Mouse (Mus musculus) hindbrain, embryonic 14.5 days (tissue): ENCODE results near the gene Ccdc85c. TPM values are rescaled to one million over a fixed set of nuclear protein-coding genes. Genes with fewer than 3 reads are reported as not detected.

Experiments
- ATAC-seq: fragments of 200-750 bp; cut with Nextera tagmentation; 2 replicates; pipeline ENCODE4 v1.8.0; 2017; ENCODE audit warnings: moderate number of reproducible peaks, mild to moderate bottlenecking, moderate TSS enrichment, moderate library complexity; ENCODE audit not compliant: low FRiP score
- DNase-seq: peaks from one replicate; pipeline ENCODE4 v3.0.0-alpha.2; 2015; ENCODE audit warnings: low spot score
- H3K27ac ChIP-seq: fragments of 300-500 bp; sonication (generic); 2 replicates; pipeline ENCODE4 v1.5.1; 2014; ENCODE audit warnings: mild to moderate bottlenecking, moderate library complexity
- H3K27me3 ChIP-seq: fragments of 300-500 bp; sonication (generic); 2 replicates; pipeline ENCODE4 v1.6.1; 2014; ENCODE audit warnings: mild to moderate bottlenecking, low read length, mixed read lengths; ENCODE audit not compliant: control insufficient read depth, insufficient read depth
- H3K36me3 ChIP-seq: fragments of 300-500 bp; sonication (generic); replicated peaks from 2 replicates; pipeline ENCODE4 v1.6.1; 2014; ENCODE audit not compliant: control insufficient read depth, insufficient read depth
- H3K4me1 ChIP-seq: fragments of 300-500 bp; sonication (generic); replicated peaks from 2 replicates; pipeline ENCODE4 v1.6.1; 2014; ENCODE audit warnings: antibody characterized with exemption, low read length, mixed read lengths; ENCODE audit not compliant: control insufficient read depth, insufficient read depth
- H3K4me2 ChIP-seq: fragments of 300-500 bp; sonication (generic); replicated peaks from 2 replicates; pipeline ENCODE4 v1.6.1; 2014; ENCODE audit warnings: mild to moderate bottlenecking, moderate library complexity
- H3K4me3 ChIP-seq: fragments of 300-500 bp; sonication (generic); replicated peaks from 2 replicates; pipeline ENCODE4 v1.5.1; 2014; ENCODE audit warnings: mild to moderate bottlenecking, low read length
- H3K9ac ChIP-seq: fragments of 300-500 bp; sonication (generic); 2 replicates; pipeline ENCODE4 v1.6.1; 2014
- H3K9me3 ChIP-seq: fragments of 300-500 bp; sonication (generic); 2 replicates; pipeline ENCODE4 v1.6.1; 2016; ENCODE audit warnings: low read length; ENCODE audit not compliant: control insufficient read depth
- WGBS: fragments of 180-500 bp; shearing (Covaris S2); extraction: QIAGEN DNeasy Blood & Tissue Kit; methylation state at CpG from one replicate; pipeline ENCODE4 v1.1.7; 2014; 5-methylcytosine and 5-hydroxymethylcytosine counted together
- polyA plus RNA-seq: library from polyadenylated mRNA; unstranded; fragments of >200 nt; fragmentation: Nextera tagmentation; extraction: Ambion mirVana; gene quantifications from 2 replicates; pipeline ENCODE4 v1.2.1, GENCODE M21; 2014

Ccdc85c gene
- polyA plus RNA-seq, 1 experiment from 2014 or later: 16.5 TPM

GRCm38 (mm10) chr12:108249522-108249921 is 25.7 kb downstream of the Ccdc85c start:
- Histone ChIP-seq H3K4me1 (peaks cover 55% of the 10 kb centered on the region), H3K9ac (no peak overlapping the region), H3K4me2 (no peak overlapping the region), H3K4me3 (no peak overlapping the region), H3K27me3 (no peaks in the 10 kb centered on the region), H3K9me3 (no peaks in the 10 kb centered on the region), H3K36me3 (no peaks in the 10 kb centered on the region), H3K27ac (no peak overlapping the region)
- DNase-seq: peak; percentile 62
- no peak for ATAC-seq
- WGBS: 55% methylated on average over 10 of the region's 10 CpGs

GRCm38 (mm10) chr12:108249019-108249418 is 26.2 kb downstream of the Ccdc85c start:
- no peak overlapping the region; the same call in 1 of the 2 replicates for H3K27ac ChIP-seq
- DNase-seq (no peak), ATAC-seq (no peak)
- H3K4me3 ChIP-seq: no peak overlapping the region
- H3K36me3 ChIP-seq: no peaks in the 10 kb centered on the region
- no peak overlapping the region for H3K4me2 ChIP-seq
- 92% methylated on average over 8 of the region's 8 CpGs for WGBS
- H3K9ac ChIP-seq: no peak overlapping the region
- peaks cover 59% of the 10 kb centered on the region for H3K4me1 ChIP-seq
- H3K9me3 ChIP-seq: no peaks in the 10 kb centered on the region
- H3K27me3 ChIP-seq: no peaks in the 10 kb centered on the region

- DNase-seq (no peak), ATAC-seq (no peak)
- Histone ChIP-seq H3K4me3 (no peak overlapping the region), H3K9me3 (no peaks in the 10 kb centered on the region), H3K9ac (no peak overlapping the region), H3K4me2 (no peak overlapping the region), H3K27me3 (no peaks in the 10 kb centered on the region), H3K36me3 (no peaks in the 10 kb centered on the region), H3K27ac (no peak overlapping the region), H3K4me1 (peaks cover 58% of the 10 kb centered on the region)
- WGBS: 66% methylated on average over 10 of the region's 10 CpGs
These were observed 28.3 kb downstream of the Ccdc85c start for GRCm38 (mm10) chr12:108246759-108247500.

GRCm38 (mm10) chr12:108245579-108245978 is 29.6 kb downstream of the Ccdc85c start:
- H3K27ac ChIP-seq: 0 out of 2 replicates have a peak overlapping the region, but pooled peaks have one; percentile 47
- no peak overlapping the region for H3K9ac ChIP-seq
- H3K4me3 ChIP-seq: no peak overlapping the region
- H3K4me1 ChIP-seq: peaks cover 67% of the 10 kb centered on the region
- WGBS: 26% methylated on average over 9 of the region's 9 CpGs
- H3K9me3 ChIP-seq: no peaks in the 10 kb centered on the region
- no peak for ATAC-seq
- no peaks in the 10 kb centered on the region for H3K27me3 ChIP-seq
- H3K4me2 ChIP-seq: no peak overlapping the region
- DNase-seq: no peak
- no peaks in the 10 kb centered on the region for H3K36me3 ChIP-seq

GRCm38 (mm10) chr12:108244778-108245177 is 30.4 kb downstream of the Ccdc85c start:
- under 1% methylated on average over 8 of the region's 8 CpGs for WGBS
- H3K9ac ChIP-seq: peak overlapping the region; percentile 37
- ATAC-seq: no peak

GRCm38 (mm10) chr12:108242243-108242745 is 32.9 kb downstream of the Ccdc85c start:
- H3K9ac ChIP-seq: 0 out of 2 replicates have a peak overlapping the region, but pooled peaks have one; percentile 2
- H3K36me3 ChIP-seq: no peaks in the 10 kb centered on the region
- no peak overlapping the region for H3K4me3 ChIP-seq
- 26% methylated on average over 20 of the region's 20 CpGs for WGBS
- H3K4me2 ChIP-seq: no peak overlapping the region
- DNase-seq (no peak), ATAC-seq (no peak)
- peaks cover 89% of the 10 kb centered on the region for H3K4me1 ChIP-seq
- no peaks in the 10 kb centered on the region for H3K9me3 ChIP-seq
- peak overlapping the region; percentile 74; the same call in 1 of the 2 replicates for H3K27ac ChIP-seq
- H3K27me3 ChIP-seq: no peaks in the 10 kb centered on the region

More at GRCm38 (mm10) chr12:108244778-108245177, 30.4 kb downstream of the Ccdc85c start:
- Histone ChIP-seq H3K27ac (peak overlapping the region; percentile 68; the same call in 1 of the 2 replicates), H3K4me2 (no peak overlapping the region), H3K9me3 (no peaks in the 10 kb centered on the region), H3K4me3 (no peak overlapping the region), H3K36me3 (no peaks in the 10 kb centered on the region), H3K4me1 (peaks cover 76% of the 10 kb centered on the region), H3K27me3 (no peaks in the 10 kb centered on the region)
- DNase-seq: peak; percentile 66

DNA sequence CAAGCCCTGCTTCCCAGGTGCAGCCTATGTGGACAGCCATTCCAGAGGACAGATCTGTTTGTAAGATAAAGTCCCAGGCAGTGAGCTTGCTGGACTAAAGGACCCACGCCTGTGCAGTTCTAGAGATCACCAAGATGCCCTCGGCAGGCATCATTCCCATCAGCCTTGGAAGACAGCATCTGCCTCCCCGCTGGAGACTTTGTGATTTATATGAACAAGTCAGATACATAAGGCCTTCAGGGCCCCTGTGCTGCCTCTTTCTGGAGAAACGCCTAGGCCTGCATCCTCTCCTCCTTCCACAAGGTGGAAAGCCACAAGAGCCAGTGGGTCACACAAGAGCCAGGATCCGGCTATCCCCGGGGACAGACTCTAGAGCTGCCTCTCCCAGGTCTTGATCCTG is 33.6 kb downstream of the Ccdc85c start:
- Histone ChIP-seq H3K36me3 (no peaks in the 10 kb centered on the region), H3K27me3 (no peaks in the 10 kb centered on the region), H3K4me3 (no peak overlapping the region), H3K27ac (peak overlapping the region; percentile 74), H3K4me1 (peaks cover 92% of the 10 kb centered on the region), H3K4me2 (no peak overlapping the region), H3K9me3 (no peaks in the 10 kb centered on the region), H3K9ac (peak overlapping the region; percentile 35; the same call in 1 of the 2 replicates)
- DNase-seq (no peak), ATAC-seq (peak; percentile 0; the same call in 1 of the 2 replicates)
- 32% methylated on average over 6 of the region's 6 CpGs for WGBS

GRCm38 (mm10) chr12:108240953-108241588 is 34.2 kb downstream of the Ccdc85c start:
- H3K27ac ChIP-seq: peak overlapping the region; percentile 74
- ATAC-seq: peak; percentile 47
- no peaks in the 10 kb centered on the region for H3K36me3 ChIP-seq
- peak; percentile 58 for DNase-seq
- 8% methylated on average over 21 of the region's 21 CpGs for WGBS
- H3K9ac ChIP-seq: peak overlapping the region; percentile 35; the same call in 1 of the 2 replicates
- peak overlapping the region; percentile 27; the same call in 1 of the 2 replicates for H3K4me2 ChIP-seq
- H3K9me3 ChIP-seq: no peaks in the 10 kb centered on the region
- no peak overlapping the region for H3K4me3 ChIP-seq
- H3K4me1 ChIP-seq: peaks cover 89% of the 10 kb centered on the region
- no peaks in the 10 kb centered on the region for H3K27me3 ChIP-seq

- no peaks in the 10 kb centered on the region for H3K27me3 ChIP-seq
- H3K9me3 ChIP-seq: no peaks in the 10 kb centered on the region
- H3K27ac ChIP-seq: peak overlapping the region; percentile 74
- WGBS: 49% methylated on average over 13 of the region's 13 CpGs
- peaks cover 88% of the 10 kb centered on the region for H3K4me1 ChIP-seq
- no peaks in the 10 kb centered on the region for H3K36me3 ChIP-seq
- H3K4me3 ChIP-seq: no peak overlapping the region
- ATAC-seq (no peak), DNase-seq (no peak)
- H3K9ac ChIP-seq: peak overlapping the region; percentile 35; the same call in 1 of the 2 replicates
- H3K4me2 ChIP-seq: peak overlapping the region; percentile 27; the same call in 1 of the 2 replicates
These were observed 34.8 kb downstream of the Ccdc85c start for GRCm38 (mm10) chr12:108240401-108240890.
